Mouse (Mus musculus): ENCODE data around the gene Gm45015. TPM values are rescaled to one million over a fixed set of nuclear protein-coding genes. Genes with fewer than 3 reads are reported as not detected.

Gm45015 gene
- not detected in 2 replicates for polyA plus RNA-seq (2015; fragmentation: Nextera tagmentation; extraction: Ambion mirVana)

DNA sequence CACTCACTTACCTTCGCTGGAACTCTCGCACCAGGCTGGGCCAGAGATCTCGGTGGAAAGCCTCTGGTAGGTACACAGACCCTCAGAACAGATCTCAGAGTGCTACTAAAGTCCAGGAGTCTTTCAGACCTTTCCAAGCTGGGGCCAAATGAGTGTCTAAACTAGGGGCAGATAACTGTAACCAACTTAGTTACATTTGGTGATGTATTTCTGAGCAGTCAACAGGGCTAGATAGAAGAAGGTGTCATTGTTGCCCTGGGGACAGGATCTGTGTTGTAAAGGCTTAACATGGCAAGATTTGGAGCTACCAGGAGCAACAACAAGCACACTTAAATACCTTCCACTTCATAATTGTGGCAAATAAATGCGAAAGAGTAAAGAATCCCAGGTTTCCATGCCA is at the start of gene Gm45015:
Gm45015 (minus strand) TSS at position 101 of the 400 bp plus-strand sequence.
- Histone ChIP-seq H3K4me1 (ENCODE audit: control insufficient read depth, insufficient read depth, low read length) (no peaks in the 10 kb centered on the region), H3K27me3 (replicated peaks; ENCODE audit: control insufficient read depth, insufficient read depth, low read length) (no peaks in the 10 kb centered on the region), H3K4me3 (ENCODE audit: low read length) (no peak within 1 kb of the TSS), H3K36me3 (ENCODE audit: control insufficient read depth, insufficient read depth, low read length) (no peaks in the 10 kb centered on the region), H3K27ac (ENCODE audit: low read length) (no peak within 1 kb of the TSS), H3K4me2 (ENCODE audit: low read depth, low read length) (no peak within 1 kb of the TSS), H3K9ac (ENCODE audit: low read depth, low read length) (no peak within 1 kb of the TSS), H3K9me3 (ENCODE audit: control insufficient read depth, low read length) (no peaks in the 10 kb centered on the region)
- WGBS: 88% methylated on average over 4 of the region's 4 CpGs
- no peak for ATAC-seq

DNA sequence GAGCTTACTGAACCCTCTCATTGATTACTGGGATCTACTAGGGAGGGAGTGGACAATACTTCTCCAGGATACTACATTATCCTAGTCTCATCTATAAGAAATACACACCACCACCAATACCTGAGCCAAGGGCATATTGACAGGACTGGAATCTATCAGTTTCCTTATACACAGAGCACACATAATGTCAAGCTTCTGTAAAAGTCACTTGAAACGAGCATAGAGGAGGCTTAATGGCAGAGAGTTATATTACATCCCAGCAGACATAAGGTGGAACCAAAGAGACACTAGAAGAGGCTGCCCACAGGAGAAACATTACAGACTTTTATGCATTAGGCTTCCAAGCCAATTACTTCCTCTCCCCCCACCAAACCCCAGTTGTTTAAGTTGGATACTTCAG is 48.3 kb upstream of the Gm45015 start:
- 22% methylated on average over 1 of the region's 1 CpGs for WGBS
- Histone ChIP-seq H3K4me2 (ENCODE audit: low read depth, low read length) (no peak overlapping the region), H3K36me3 (ENCODE audit: control insufficient read depth, insufficient read depth, low read length) (no peaks in the 10 kb centered on the region), H3K9me3 (ENCODE audit: control insufficient read depth, low read length) (no peaks in the 10 kb centered on the region), H3K27me3 (replicated peaks; ENCODE audit: control insufficient read depth, insufficient read depth, low read length) (no peaks in the 10 kb centered on the region), H3K27ac (ENCODE audit: low read length) (no peak overlapping the region), H3K9ac (ENCODE audit: low read depth, low read length) (no peak overlapping the region), H3K4me1 (ENCODE audit: control insufficient read depth, insufficient read depth, low read length) (no peaks in the 10 kb centered on the region), H3K4me3 (ENCODE audit: low read length) (no peak overlapping the region)
- ATAC-seq: no peak

- H3K4me1 ChIP-seq (ENCODE audit: control insufficient read depth, insufficient read depth, low read length): no peaks in the 10 kb centered on the region
- H3K36me3 ChIP-seq (ENCODE audit: control insufficient read depth, insufficient read depth, low read length): no peaks in the 10 kb centered on the region
- ATAC-seq: no peak
- H3K4me3 ChIP-seq (ENCODE audit: low read length): no peak overlapping the region
- no peak overlapping the region for H3K4me2 ChIP-seq (ENCODE audit: low read depth, low read length)
- 63% methylated on average over 6 of the region's 6 CpGs for WGBS
- H3K27me3 ChIP-seq (replicated peaks; ENCODE audit: control insufficient read depth, insufficient read depth, low read length): no peaks in the 10 kb centered on the region
- no peak overlapping the region for H3K27ac ChIP-seq (ENCODE audit: low read length)
- no peaks in the 10 kb centered on the region for H3K9me3 ChIP-seq (ENCODE audit: control insufficient read depth, low read length)
- H3K9ac ChIP-seq (ENCODE audit: low read depth, low read length): no peak overlapping the region
Measured at GRCm38 (mm10) chrX:73384419-73384818, 47.8 kb upstream of the Gm45015 start.

GRCm38 (mm10) chrX:73363291-73363690 is 26.7 kb upstream of the Gm45015 start:
- no peak for ATAC-seq
- no peak overlapping the region for H3K4me2 ChIP-seq (ENCODE audit: low read depth, low read length)
- no peaks in the 10 kb centered on the region for H3K36me3 ChIP-seq (ENCODE audit: control insufficient read depth, insufficient read depth, low read length)
- H3K27me3 ChIP-seq (replicated peaks; ENCODE audit: control insufficient read depth, insufficient read depth, low read length): no peaks in the 10 kb centered on the region
- no peaks in the 10 kb centered on the region for H3K9me3 ChIP-seq (ENCODE audit: control insufficient read depth, low read length)
- H3K27ac ChIP-seq (ENCODE audit: low read length): no peak overlapping the region
- no peaks in the 10 kb centered on the region for H3K4me1 ChIP-seq (ENCODE audit: control insufficient read depth, insufficient read depth, low read length)
- H3K9ac ChIP-seq (ENCODE audit: low read depth, low read length): no peak overlapping the region
- no peak overlapping the region for H3K4me3 ChIP-seq (ENCODE audit: low read length)

GRCm38 (mm10) chrX:73356719-73357118 is 20.1 kb upstream of the Gm45015 start:
- H3K27ac ChIP-seq (ENCODE audit: low read length): no peak overlapping the region
- H3K9ac ChIP-seq (ENCODE audit: low read depth, low read length): no peak overlapping the region
- 0 out of 2 replicates have a peak, but pooled peaks cover 4% of the 10 kb centered on the region for H3K9me3 ChIP-seq (ENCODE audit: control insufficient read depth, low read length)
- no peaks in the 10 kb centered on the region for H3K27me3 ChIP-seq (replicated peaks; ENCODE audit: control insufficient read depth, insufficient read depth, low read length)
- 92% methylated on average over 1 of the region's 1 CpGs for WGBS
- peaks cover 12% of the 10 kb centered on the region; the same call in 1 of the 2 replicates for H3K36me3 ChIP-seq (ENCODE audit: control insufficient read depth, insufficient read depth, low read length)
- H3K4me2 ChIP-seq (ENCODE audit: low read depth, low read length): no peak overlapping the region
- ATAC-seq: no peak
- H3K4me1 ChIP-seq (ENCODE audit: control insufficient read depth, insufficient read depth, low read length): no peaks in the 10 kb centered on the region
- no peak overlapping the region for H3K4me3 ChIP-seq (ENCODE audit: low read length)

- 0 out of 2 replicates have a peak, but pooled peaks cover 4% of the 10 kb centered on the region for H3K9me3 ChIP-seq (ENCODE audit: control insufficient read depth, low read length)
- H3K4me3 ChIP-seq (ENCODE audit: low read length): no peak overlapping the region
- no peak for ATAC-seq
- no peak overlapping the region for H3K9ac ChIP-seq (ENCODE audit: low read depth, low read length)
- H3K27ac ChIP-seq (ENCODE audit: low read length): no peak overlapping the region
- H3K4me2 ChIP-seq (ENCODE audit: low read depth, low read length): no peak overlapping the region
- no peaks in the 10 kb centered on the region for H3K27me3 ChIP-seq (replicated peaks; ENCODE audit: control insufficient read depth, insufficient read depth, low read length)
- H3K4me1 ChIP-seq (ENCODE audit: control insufficient read depth, insufficient read depth, low read length): no peaks in the 10 kb centered on the region
- peaks cover 12% of the 10 kb centered on the region; the same call in 1 of the 2 replicates for H3K36me3 ChIP-seq (ENCODE audit: control insufficient read depth, insufficient read depth, low read length)
- WGBS: 93% methylated on average over 2 of the region's 2 CpGs
Measured at GRCm38 (mm10) chrX:73356163-73356562, 19.5 kb upstream of the Gm45015 start.

GRCm38 (mm10) chrX:73344346-73344745 is 7.7 kb upstream of the Gm45015 start:
- Histone ChIP-seq H3K27me3 (replicated peaks; ENCODE audit: control insufficient read depth, insufficient read depth, low read length) (no peaks in the 10 kb centered on the region), H3K36me3 (ENCODE audit: control insufficient read depth, insufficient read depth, low read length) (no peaks in the 10 kb centered on the region), H3K4me2 (ENCODE audit: low read depth, low read length) (no peak overlapping the region), H3K4me1 (ENCODE audit: control insufficient read depth, insufficient read depth, low read length) (0 out of 2 replicates have a peak, but pooled peaks cover 3% of the 10 kb centered on the region), H3K9ac (ENCODE audit: low read depth, low read length) (no peak overlapping the region), H3K9me3 (ENCODE audit: control insufficient read depth, low read length) (no peaks in the 10 kb centered on the region), H3K4me3 (ENCODE audit: low read length) (no peak overlapping the region), H3K27ac (ENCODE audit: low read length) (no peak overlapping the region)
- no peak for ATAC-seq
- WGBS: 73% methylated on average over 1 of the region's 1 CpGs

DNA sequence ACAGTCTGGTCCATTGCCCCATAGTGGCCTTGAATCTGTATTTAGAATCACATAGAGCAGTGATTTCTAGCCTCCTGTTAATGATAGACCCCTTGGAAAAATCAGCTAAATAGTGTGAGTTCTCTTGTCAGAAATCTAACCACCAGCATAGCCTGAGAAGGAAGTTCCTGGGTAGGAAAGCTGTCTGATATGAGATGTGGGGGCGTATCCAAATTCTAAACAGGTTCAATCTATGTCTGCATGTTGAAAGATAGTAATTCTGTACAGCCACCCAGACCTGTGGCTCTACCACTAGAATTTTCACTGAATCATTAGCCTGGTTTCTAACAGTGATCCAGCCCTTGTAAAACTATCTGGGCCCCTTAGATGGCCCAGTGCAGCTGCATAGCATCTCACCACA is 7.2 kb upstream of the Gm45015 start:
- no peaks in the 10 kb centered on the region for H3K27me3 ChIP-seq (replicated peaks; ENCODE audit: control insufficient read depth, insufficient read depth, low read length)
- WGBS: 79% methylated on average over 1 of the region's 1 CpGs
- ATAC-seq: no peak
- no peak overlapping the region for H3K4me3 ChIP-seq (ENCODE audit: low read length)
- 0 out of 2 replicates have a peak, but pooled peaks cover 3% of the 10 kb centered on the region for H3K4me1 ChIP-seq (ENCODE audit: control insufficient read depth, insufficient read depth, low read length)
- peak overlapping the region; percentile 52 for H3K4me2 ChIP-seq (ENCODE audit: low read depth, low read length)
- no peak overlapping the region for H3K9ac ChIP-seq (ENCODE audit: low read depth, low read length)
- H3K27ac ChIP-seq (ENCODE audit: low read length): no peak overlapping the region
- no peaks in the 10 kb centered on the region for H3K9me3 ChIP-seq (ENCODE audit: control insufficient read depth, low read length)
- no peaks in the 10 kb centered on the region for H3K36me3 ChIP-seq (ENCODE audit: control insufficient read depth, insufficient read depth, low read length)

GRCm38 (mm10) chrX:73342941-73343735 is 6.5 kb upstream of the Gm45015 start:
- H3K4me2 ChIP-seq (ENCODE audit: low read depth, low read length): peak overlapping the region; percentile 52
- H3K9ac ChIP-seq (ENCODE audit: low read depth, low read length): peak overlapping the region; percentile 71
- 0 out of 2 replicates have a peak, but pooled peaks cover 3% of the 10 kb centered on the region for H3K4me1 ChIP-seq (ENCODE audit: control insufficient read depth, insufficient read depth, low read length)
- H3K27ac ChIP-seq (ENCODE audit: low read length): no peak overlapping the region
- no peaks in the 10 kb centered on the region for H3K27me3 ChIP-seq (replicated peaks; ENCODE audit: control insufficient read depth, insufficient read depth, low read length)
- no peaks in the 10 kb centered on the region for H3K36me3 ChIP-seq (ENCODE audit: control insufficient read depth, insufficient read depth, low read length)
- ATAC-seq: peak; percentile 62
- H3K4me3 ChIP-seq (ENCODE audit: low read length): peak overlapping the region; percentile 58
- 17% methylated on average over 15 of the region's 15 CpGs for WGBS
- H3K9me3 ChIP-seq (ENCODE audit: control insufficient read depth, low read length): no peaks in the 10 kb centered on the region

Measured in intestine, embryonic 16.5 days (tissue).